Mouse (Mus musculus): Measurements from ENCODE around the gene Padi4. TPM values are rescaled to one million over a fixed set of nuclear protein-coding genes. Genes with fewer than 3 reads are reported as not detected.
A peak's percentile ranks its signal among the peaks of the same experiment; 100 is the strongest.

Padi4 gene
- polyA plus RNA-seq, 1 experiment from 2014 or later, result 2.0 TPM

GRCm38 (mm10) chr4:140780507-140780906, 6.5 kb upstream of the Padi4 start:
- no peaks in the 10 kb centered on the region for H3K36me3 ChIP-seq (ENCODE audit: control insufficient read depth, insufficient read depth, low read length)
- no peak overlapping the region for H3K9ac ChIP-seq (ENCODE audit: low read length)
- no peaks in the 10 kb centered on the region for H3K4me1 ChIP-seq (replicated peaks; ENCODE audit: control insufficient read depth, insufficient read depth, low read length)
- DNase-seq (ENCODE audit: low spot score) (no peak), ATAC-seq (replicated peaks; ENCODE audit: low FRiP score) (no peak)
- H3K27me3 ChIP-seq (ENCODE audit: control insufficient read depth, insufficient read depth, low read length), result no peaks in the 10 kb centered on the region
- H3K27ac ChIP-seq (ENCODE audit: low read depth, low read length), result no peak overlapping the region
- 89% methylated on average over 14 of the region's 14 CpGs for WGBS
- H3K4me3 ChIP-seq (ENCODE audit: low read depth, low read length), result no peak overlapping the region
- no peaks in the 10 kb centered on the region for H3K9me3 ChIP-seq (ENCODE audit: control insufficient read depth, low read length)
- H3K4me2 ChIP-seq (ENCODE audit: low read depth, low read length, severe bottlenecking), result no peak overlapping the region

- DNase-seq (ENCODE audit: low spot score) (peak; percentile 62), ATAC-seq (replicated peaks; ENCODE audit: low FRiP score) (no peak)
- no peak overlapping the region for H3K4me3 ChIP-seq (ENCODE audit: low read depth, low read length)
- WGBS, result 77% methylated on average over 19 of the region's 19 CpGs
- no peaks in the 10 kb centered on the region for H3K27me3 ChIP-seq (ENCODE audit: control insufficient read depth, insufficient read depth, low read length)
- H3K4me1 ChIP-seq (replicated peaks; ENCODE audit: control insufficient read depth, insufficient read depth, low read length), result no peaks in the 10 kb centered on the region
- no peak overlapping the region for H3K4me2 ChIP-seq (ENCODE audit: low read depth, low read length, severe bottlenecking)
- H3K9ac ChIP-seq (ENCODE audit: low read length), result no peak overlapping the region
- no peaks in the 10 kb centered on the region for H3K36me3 ChIP-seq (ENCODE audit: control insufficient read depth, insufficient read depth, low read length)
- no peak overlapping the region for H3K27ac ChIP-seq (ENCODE audit: low read depth, low read length)
- no peaks in the 10 kb centered on the region for H3K9me3 ChIP-seq (ENCODE audit: control insufficient read depth, low read length)
Observed at GRCm38 (mm10) chr4:140779803-140780397, 5.9 kb upstream of the Padi4 start.

GRCm38 (mm10) chr4:140776623-140777022, 2.6 kb upstream of the Padi4 start:
- H3K4me3 ChIP-seq (ENCODE audit: low read depth, low read length), result no peak overlapping the region
- no peak overlapping the region for H3K4me2 ChIP-seq (ENCODE audit: low read depth, low read length, severe bottlenecking)
- DNase-seq (ENCODE audit: low spot score) (no peak), ATAC-seq (replicated peaks; ENCODE audit: low FRiP score) (no peak)
- 81% methylated on average over 13 of the region's 13 CpGs for WGBS
- no peaks in the 10 kb centered on the region for H3K4me1 ChIP-seq (replicated peaks; ENCODE audit: control insufficient read depth, insufficient read depth, low read length)
- H3K9me3 ChIP-seq (ENCODE audit: control insufficient read depth, low read length), result no peaks in the 10 kb centered on the region
- no peak overlapping the region for H3K9ac ChIP-seq (ENCODE audit: low read length)
- no peak overlapping the region for H3K27ac ChIP-seq (ENCODE audit: low read depth, low read length)
- no peaks in the 10 kb centered on the region for H3K36me3 ChIP-seq (ENCODE audit: control insufficient read depth, insufficient read depth, low read length)
- H3K27me3 ChIP-seq (ENCODE audit: control insufficient read depth, insufficient read depth, low read length), result no peaks in the 10 kb centered on the region

- Histone ChIP-seq H3K4me1 (replicated peaks; ENCODE audit: control insufficient read depth, insufficient read depth, low read length) (no peaks in the 10 kb centered on the region), H3K27me3 (ENCODE audit: control insufficient read depth, insufficient read depth, low read length) (no peaks in the 10 kb centered on the region), H3K9me3 (ENCODE audit: control insufficient read depth, low read length) (no peaks in the 10 kb centered on the region), H3K9ac (ENCODE audit: low read length) (no peak overlapping the region), H3K36me3 (ENCODE audit: control insufficient read depth, insufficient read depth, low read length) (no peaks in the 10 kb centered on the region), H3K4me2 (ENCODE audit: low read depth, low read length, severe bottlenecking) (no peak overlapping the region), H3K4me3 (ENCODE audit: low read depth, low read length) (no peak overlapping the region), H3K27ac (ENCODE audit: low read depth, low read length) (no peak overlapping the region)
- no peak for DNase-seq (ENCODE audit: low spot score)
- no peak for ATAC-seq (replicated peaks; ENCODE audit: low FRiP score)
- 88% methylated on average over 10 of the region's 10 CpGs for WGBS
Observed at GRCm38 (mm10) chr4:140775876-140776275, 1.8 kb upstream of the Padi4 start.

GRCm38 (mm10) chr4:140774893-140775292, 857 bp upstream of the Padi4 start:
- ATAC-seq (replicated peaks; ENCODE audit: low FRiP score) (no peak), DNase-seq (ENCODE audit: low spot score) (no peak)
- Histone ChIP-seq H3K4me2 (ENCODE audit: low read depth, low read length, severe bottlenecking) (no peak overlapping the region), H3K9ac (ENCODE audit: low read length) (no peak overlapping the region), H3K27me3 (ENCODE audit: control insufficient read depth, insufficient read depth, low read length) (no peaks in the 10 kb centered on the region), H3K4me1 (replicated peaks; ENCODE audit: control insufficient read depth, insufficient read depth, low read length) (no peaks in the 10 kb centered on the region), H3K27ac (ENCODE audit: low read depth, low read length) (no peak overlapping the region), H3K36me3 (ENCODE audit: control insufficient read depth, insufficient read depth, low read length) (no peaks in the 10 kb centered on the region), H3K9me3 (ENCODE audit: control insufficient read depth, low read length) (no peaks in the 10 kb centered on the region), H3K4me3 (ENCODE audit: low read depth, low read length) (no peak overlapping the region)
- 79% methylated on average over 9 of the region's 9 CpGs for WGBS

- H3K9me3 ChIP-seq (ENCODE audit: control insufficient read depth, low read length), result no peaks in the 10 kb centered on the region
- no peaks in the 10 kb centered on the region for H3K4me1 ChIP-seq (replicated peaks; ENCODE audit: control insufficient read depth, insufficient read depth, low read length)
- H3K27me3 ChIP-seq (ENCODE audit: control insufficient read depth, insufficient read depth, low read length), result no peaks in the 10 kb centered on the region
- H3K4me2 ChIP-seq (ENCODE audit: low read depth, low read length, severe bottlenecking), result no peak overlapping the region
- ATAC-seq (replicated peaks; ENCODE audit: low FRiP score) (no peak), DNase-seq (ENCODE audit: low spot score) (no peak)
- 53% methylated on average over 4 of the region's 4 CpGs for WGBS
- H3K27ac ChIP-seq (ENCODE audit: low read depth, low read length), result no peak overlapping the region
- no peaks in the 10 kb centered on the region for H3K36me3 ChIP-seq (ENCODE audit: control insufficient read depth, insufficient read depth, low read length)
- H3K9ac ChIP-seq (ENCODE audit: low read length), result no peak overlapping the region
- H3K4me3 ChIP-seq (ENCODE audit: low read depth, low read length), result no peak overlapping the region
Observed at GRCm38 (mm10) chr4:140771091-140771490, 2.9 kb downstream of the Padi4 start.

- Histone ChIP-seq H3K4me2 (ENCODE audit: low read depth, low read length, severe bottlenecking) (0 out of 2 replicates have a peak overlapping the region, but pooled peaks have one; percentile 16), H3K4me3 (ENCODE audit: low read depth, low read length) (no peak overlapping the region), H3K9me3 (ENCODE audit: control insufficient read depth, low read length) (no peaks in the 10 kb centered on the region), H3K27ac (ENCODE audit: low read depth, low read length) (no peak overlapping the region), H3K4me1 (replicated peaks; ENCODE audit: control insufficient read depth, insufficient read depth, low read length) (no peaks in the 10 kb centered on the region), H3K9ac (ENCODE audit: low read length) (no peak overlapping the region), H3K36me3 (ENCODE audit: control insufficient read depth, insufficient read depth, low read length) (no peaks in the 10 kb centered on the region), H3K27me3 (ENCODE audit: control insufficient read depth, insufficient read depth, low read length) (no peaks in the 10 kb centered on the region)
- ATAC-seq (replicated peaks; ENCODE audit: low FRiP score) (no peak), DNase-seq (ENCODE audit: low spot score) (no peak)
- 8% methylated on average over 13 of the region's 13 CpGs for WGBS
Observed at GRCm38 (mm10) chr4:140770433-140770832, 3.6 kb downstream of the Padi4 start.

GRCm38 (mm10) chr4:140768973-140769372, 5.1 kb downstream of the Padi4 start:
- no peak overlapping the region for H3K4me2 ChIP-seq (ENCODE audit: low read depth, low read length, severe bottlenecking)
- 93% methylated on average over 5 of the region's 5 CpGs for WGBS
- no peak overlapping the region for H3K27ac ChIP-seq (ENCODE audit: low read depth, low read length)
- H3K9ac ChIP-seq (ENCODE audit: low read length), result no peak overlapping the region
- ATAC-seq (replicated peaks; ENCODE audit: low FRiP score) (no peak), DNase-seq (ENCODE audit: low spot score) (no peak)
- H3K4me3 ChIP-seq (ENCODE audit: low read depth, low read length), result no peak overlapping the region
- no peaks in the 10 kb centered on the region for H3K36me3 ChIP-seq (ENCODE audit: control insufficient read depth, insufficient read depth, low read length)
- H3K4me1 ChIP-seq (replicated peaks; ENCODE audit: control insufficient read depth, insufficient read depth, low read length), result no peaks in the 10 kb centered on the region
- no peaks in the 10 kb centered on the region for H3K27me3 ChIP-seq (ENCODE audit: control insufficient read depth, insufficient read depth, low read length)
- H3K9me3 ChIP-seq (ENCODE audit: control insufficient read depth, low read length), result no peaks in the 10 kb centered on the region

- ATAC-seq (replicated peaks; ENCODE audit: low FRiP score), result no peak
- no peaks in the 10 kb centered on the region for H3K36me3 ChIP-seq (ENCODE audit: control insufficient read depth, insufficient read depth, low read length)
- no peak overlapping the region for H3K4me2 ChIP-seq (ENCODE audit: low read depth, low read length, severe bottlenecking)
- no peak for DNase-seq (ENCODE audit: low spot score)
- no peak overlapping the region for H3K4me3 ChIP-seq (ENCODE audit: low read depth, low read length)
- no peaks in the 10 kb centered on the region for H3K9me3 ChIP-seq (ENCODE audit: control insufficient read depth, low read length)
- H3K27ac ChIP-seq (ENCODE audit: low read depth, low read length), result no peak overlapping the region
- 78% methylated on average over 3 of the region's 3 CpGs for WGBS
- no peak overlapping the region for H3K9ac ChIP-seq (ENCODE audit: low read length)
- no peaks in the 10 kb centered on the region for H3K4me1 ChIP-seq (replicated peaks; ENCODE audit: control insufficient read depth, insufficient read depth, low read length)
- H3K27me3 ChIP-seq (ENCODE audit: control insufficient read depth, insufficient read depth, low read length), result no peaks in the 10 kb centered on the region
Observed at GRCm38 (mm10) chr4:140765936-140766335, 8.1 kb downstream of the Padi4 start.
